Mouse (Mus musculus) liver, adult (tissue): ENCODE data around the gene Rbfox3.

Experiments
- GATA4 ChIP-seq: IDR thresholded peaks from 2 replicates; pipeline ENCODE4 v1.6.1; 2014; ENCODE audit warnings: mild to moderate bottlenecking, low read length; ENCODE audit not compliant: insufficient replicate concordance

The Rbfox3 gene

DNA sequence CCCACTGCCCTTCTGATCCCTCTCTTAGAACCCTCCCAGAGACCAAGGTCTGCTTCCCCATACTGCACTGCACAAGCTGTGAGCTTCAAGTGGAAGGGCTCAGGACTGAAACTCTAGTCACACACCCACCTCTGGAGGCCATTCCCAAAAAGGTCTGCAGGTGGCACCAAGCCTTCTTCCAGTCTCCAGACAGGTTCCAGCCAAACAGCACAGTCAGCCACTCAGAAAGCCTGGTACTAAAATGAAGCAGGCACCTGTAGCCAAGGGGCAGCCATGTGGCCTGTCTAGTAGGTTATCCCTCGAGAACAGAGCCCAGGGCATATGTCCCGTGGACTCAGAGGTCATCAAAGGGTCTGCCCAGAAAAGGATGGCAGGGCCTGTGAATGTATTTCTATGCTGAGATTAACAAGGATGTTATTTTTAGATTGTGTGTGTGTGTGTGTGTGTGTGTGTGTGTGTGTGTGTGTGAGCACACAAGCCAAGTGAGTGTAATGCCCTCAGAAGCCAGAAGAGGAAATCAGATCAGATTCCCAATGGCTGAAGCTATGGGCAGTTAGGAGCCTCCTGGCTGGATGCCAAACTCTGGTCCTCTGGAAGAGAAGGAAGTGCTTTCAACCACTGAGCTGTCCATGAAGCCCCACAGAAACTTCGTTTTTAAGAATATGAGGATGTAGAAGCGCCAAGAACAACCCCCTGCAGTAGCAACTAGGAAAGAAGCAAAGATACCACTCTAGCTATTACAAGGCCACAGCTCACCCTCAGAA is at the start of gene Rbfox3:
Rbfox3 (minus strand) TSS at position 291 of the 764 bp plus-strand sequence.
- TF ChIP-seq GATA4, result no peak

DNA sequence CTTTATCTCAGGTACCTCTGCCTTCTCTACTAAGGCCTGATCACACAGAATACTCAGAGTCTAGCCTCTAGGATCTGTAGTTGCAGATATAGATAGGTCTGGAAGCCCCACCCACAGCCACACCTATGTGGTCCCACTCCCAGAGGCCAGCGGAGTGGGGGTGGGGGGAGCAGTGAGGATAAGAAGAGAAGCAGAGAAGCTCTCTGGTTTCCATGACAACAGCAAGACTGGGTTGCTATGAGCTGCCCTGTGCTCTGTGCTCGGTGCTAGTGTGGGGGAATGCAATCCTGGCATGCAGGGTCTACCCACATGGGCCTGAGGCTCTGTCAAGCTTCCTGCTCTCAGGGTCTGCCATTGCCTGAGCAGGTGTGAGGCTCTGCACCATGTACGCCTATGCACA is 49.3 kb upstream of the Rbfox3 start:
- no peak for TF ChIP-seq GATA4

DNA sequence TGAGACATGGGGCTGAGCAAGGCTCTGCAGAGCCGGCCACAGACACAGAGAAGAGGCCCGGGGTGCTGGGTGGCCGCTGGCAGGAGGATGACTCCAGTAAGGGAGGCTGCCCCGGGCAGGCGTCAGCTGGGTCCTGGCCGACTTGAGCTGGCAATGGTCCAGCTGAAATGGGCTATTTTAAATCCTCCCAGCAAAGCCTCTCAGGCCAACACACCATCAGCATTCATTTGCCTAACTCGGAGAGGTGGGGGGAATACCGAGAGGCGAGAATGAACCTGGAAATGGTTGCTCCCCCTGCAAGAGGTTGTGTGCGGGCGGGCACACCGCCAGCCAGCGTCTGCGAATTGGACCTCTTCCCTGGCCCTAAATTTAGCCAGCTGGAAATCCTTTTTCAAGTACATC is 45.7 kb upstream of the Rbfox3 start:
- TF ChIP-seq GATA4, result no peak

- TF ChIP-seq GATA4, result no peak
Measured at GRCm38 (mm10) chr11:118955016-118955415, 43.6 kb upstream of the Rbfox3 start.

GRCm38 (mm10) chr11:118945868-118946267 is 34.5 kb upstream of the Rbfox3 start:
- no peak for TF ChIP-seq GATA4

GRCm38 (mm10) chr11:118941268-118941667 is 29.9 kb upstream of the Rbfox3 start:
- TF ChIP-seq GATA4, result no peak

GRCm38 (mm10) chr11:118940539-118940938 is 29.1 kb upstream of the Rbfox3 start:
- TF ChIP-seq GATA4, result no peak

GRCm38 (mm10) chr11:118939731-118940130 is 28.3 kb upstream of the Rbfox3 start:
- TF ChIP-seq GATA4, result no peak

- no peak for TF ChIP-seq GATA4
Measured at GRCm38 (mm10) chr11:118934925-118935324, 23.5 kb upstream of the Rbfox3 start.

DNA sequence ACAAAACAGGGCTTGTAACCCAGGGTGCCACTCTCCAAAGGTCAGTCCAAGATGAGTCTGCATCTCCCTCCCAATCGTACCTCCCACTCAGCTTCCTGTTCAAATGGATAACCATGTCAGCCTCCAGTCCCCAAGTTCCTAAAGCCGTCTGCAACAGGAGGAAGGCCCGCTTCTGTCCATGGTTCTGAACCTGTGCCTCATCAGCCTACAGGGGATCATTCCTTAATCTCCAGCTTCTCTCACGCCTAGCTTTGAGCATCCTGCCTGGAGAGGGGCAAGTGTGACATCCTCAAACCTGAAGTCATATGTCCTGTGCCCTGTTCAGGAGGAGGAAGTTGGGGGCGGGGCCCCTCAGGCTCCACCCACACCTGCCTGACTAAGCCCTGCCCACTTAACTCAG is 15.7 kb upstream of the Rbfox3 start:
- TF ChIP-seq GATA4, result no peak

DNA sequence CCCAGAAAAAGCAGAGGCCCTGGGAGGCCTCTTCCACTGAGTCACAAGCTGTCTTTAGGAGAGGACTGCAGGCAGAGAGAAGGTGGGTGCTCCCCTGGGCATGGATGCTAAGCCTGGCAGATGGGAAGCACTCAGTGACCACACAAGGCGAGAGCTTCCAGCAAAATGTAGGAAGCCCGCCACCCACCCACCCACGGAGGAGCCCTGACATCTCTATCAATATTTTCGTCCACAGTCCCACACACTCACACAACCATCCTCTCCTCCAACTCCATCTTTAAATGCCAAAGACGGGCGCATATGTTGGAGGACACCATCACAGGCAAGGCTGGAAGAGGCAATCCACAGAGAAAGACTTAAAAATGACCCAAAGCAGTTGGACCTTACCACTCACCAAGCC is 10.5 kb upstream of the Rbfox3 start:
- TF ChIP-seq GATA4, result no peak

DNA sequence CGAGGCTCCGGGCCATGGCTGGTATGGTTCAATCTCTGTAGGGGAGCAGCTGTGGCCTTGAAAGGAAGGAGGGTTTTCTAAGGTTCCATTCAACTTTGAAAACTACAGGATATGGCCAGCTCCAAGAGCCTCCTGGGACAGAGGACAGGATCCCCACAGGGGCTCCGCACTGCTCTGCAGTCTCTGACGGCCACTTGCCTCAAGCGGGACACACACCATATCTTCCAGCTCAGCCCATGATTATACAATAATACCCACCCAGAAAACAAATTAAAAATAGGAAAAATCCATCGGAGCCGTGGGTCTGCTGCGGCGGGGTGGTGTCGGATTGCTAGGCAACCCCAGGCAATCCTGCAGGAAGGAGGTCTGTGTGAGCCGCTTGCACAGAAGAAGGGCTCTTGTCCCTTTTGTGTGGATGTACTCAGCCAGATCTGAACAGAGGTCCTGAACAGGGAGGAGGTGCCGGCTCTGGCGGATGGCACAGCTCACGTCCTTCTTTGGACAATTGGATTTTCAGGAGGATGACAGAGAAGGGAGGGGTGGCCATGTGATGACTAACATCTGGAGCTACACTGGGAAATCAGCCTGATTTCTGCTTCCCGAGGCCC is 5.1 kb upstream of the Rbfox3 start:
- no peak for TF ChIP-seq GATA4

DNA sequence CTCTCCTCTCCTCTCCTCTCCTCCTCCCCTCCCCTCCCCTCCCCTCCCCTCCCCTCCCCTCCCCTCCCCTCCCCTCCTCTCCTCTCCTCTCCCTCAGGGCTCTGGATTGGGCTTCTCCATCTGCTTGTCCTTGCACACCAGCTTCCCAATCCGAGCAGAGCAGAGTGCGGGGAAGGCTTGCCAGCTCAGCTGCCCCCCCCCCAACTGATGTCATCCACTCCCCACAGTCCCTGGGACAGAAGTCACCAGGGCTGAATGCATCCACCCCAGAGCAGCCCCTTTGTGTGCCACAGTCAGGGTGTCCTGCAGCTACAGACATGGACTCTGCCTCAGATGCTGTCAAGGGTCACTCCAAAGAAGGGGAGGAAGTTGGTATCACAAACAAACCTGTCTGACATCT is 4.5 kb upstream of the Rbfox3 start:
- TF ChIP-seq GATA4, result no peak

- no peak for TF ChIP-seq GATA4
Measured at GRCm38 (mm10) chr11:118912686-118913085, 1.3 kb upstream of the Rbfox3 start.

DNA sequence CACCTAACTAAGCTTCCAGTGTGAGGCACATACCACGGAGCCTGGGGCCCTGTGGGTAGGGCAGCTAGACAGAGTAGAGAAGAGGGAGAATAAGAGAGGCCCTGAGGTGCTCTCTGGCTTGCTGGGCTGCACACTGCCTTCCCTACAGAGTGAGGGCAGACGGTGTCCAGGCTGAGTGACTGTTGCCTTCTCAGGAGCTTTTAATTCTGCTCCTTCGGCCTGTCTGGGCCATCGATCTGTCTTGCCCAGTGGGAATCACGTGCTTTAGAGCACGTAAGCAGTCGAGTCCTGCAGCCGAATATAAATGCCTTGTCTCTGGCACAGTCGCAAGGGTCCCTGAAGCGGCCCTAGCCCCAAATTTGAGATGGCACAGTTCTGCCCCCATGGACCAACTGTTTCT is 641 bp downstream of the Rbfox3 start:
- TF ChIP-seq GATA4, result no peak

DNA sequence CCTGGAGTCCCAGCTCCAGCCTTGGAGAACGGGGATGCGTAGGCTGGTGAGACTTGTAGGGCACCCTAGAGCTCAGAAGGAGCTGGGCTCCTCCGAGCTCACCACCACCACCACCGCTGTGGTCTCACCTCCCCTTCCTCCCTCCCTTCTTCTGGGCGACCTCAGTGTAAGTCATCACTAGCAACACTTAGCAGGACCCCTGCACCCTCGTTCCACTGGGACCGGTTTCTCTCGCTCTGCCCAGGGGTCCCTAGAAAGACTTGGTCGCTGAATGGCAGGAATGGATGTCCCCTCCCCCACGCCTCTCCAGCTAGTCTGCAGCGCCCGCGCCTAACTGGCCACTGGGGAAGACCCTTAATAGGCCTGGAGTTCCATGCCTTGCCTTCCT is 1.6 kb downstream of the Rbfox3 start:
- TF ChIP-seq GATA4, result no peak

GRCm38 (mm10) chr11:118908981-118909813 is 2.2 kb downstream of the Rbfox3 start:
- no peak for TF ChIP-seq GATA4
